Mouse (Mus musculus) testis, adult 2 months (tissue): ENCODE results near the gene Lats2.

Source experiments
- CTCF ChIP-seq: fragments of 200-500 bp; IDR thresholded peaks from 2 replicates; pipeline ENCODE4 v1.5.1; 2012; ENCODE audit warnings: low read depth, mild to moderate bottlenecking, inconsistent platforms, low read length, moderate library complexity; ENCODE audit not compliant: control insufficient read depth, insufficient read depth, insufficient replicate concordance
- POLR2A ChIP-seq: fragments of 200-500 bp; IDR thresholded peaks from 2 replicates; pipeline ENCODE4 v1.6.1; 2012; ENCODE audit warnings: low read depth, mild to moderate bottlenecking, inconsistent platforms, low read length, moderate library complexity; ENCODE audit not compliant: control insufficient read depth

- no peak for TF ChIP-seq CTCF
- TF ChIP-seq POLR2A: no peak
These were observed 108.7 kb downstream of the Lats2 start for GRCm38 (mm10) chr14:57649501-57649900.
